Mouse (Mus musculus): ENCODE results near the gene Gm4450.

DNA sequence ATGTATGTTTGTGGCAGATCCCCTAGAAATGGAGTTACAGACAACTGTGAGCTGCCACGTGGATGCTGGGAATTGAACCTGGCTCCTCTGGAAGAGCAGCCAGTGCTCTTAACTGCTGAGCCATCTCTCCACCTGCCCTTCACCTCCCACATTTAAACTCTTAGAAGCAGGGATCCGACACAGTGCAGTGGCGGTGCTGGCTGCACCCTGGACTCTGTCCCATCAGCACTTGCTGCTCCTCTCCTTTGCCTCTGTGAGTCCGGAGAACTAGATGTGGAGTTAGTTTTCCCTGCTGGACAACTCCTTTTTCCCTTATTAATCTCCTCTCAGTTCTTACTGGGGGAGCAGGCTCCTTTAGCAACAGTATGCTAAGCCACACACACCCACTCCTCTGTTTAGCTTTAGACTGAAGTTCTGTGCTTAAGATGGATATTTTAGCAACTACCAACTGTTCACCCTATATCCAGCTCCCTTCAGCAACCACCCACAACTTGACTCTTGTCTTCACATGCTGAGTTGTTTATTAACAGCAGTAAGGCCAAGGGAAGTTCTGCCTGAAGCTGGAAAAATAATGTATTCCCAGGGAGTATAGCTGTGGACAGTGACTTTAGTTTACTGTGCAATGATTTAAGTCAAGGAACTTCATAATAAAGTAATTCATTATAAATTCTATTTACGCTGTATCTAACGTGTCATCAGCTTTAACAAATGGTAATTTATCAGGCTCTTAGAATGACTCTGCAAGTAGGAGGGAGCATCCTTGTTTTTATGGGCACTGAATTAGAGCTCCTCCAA, 37.7 kb downstream of the Gm4450 start:
- no peak for TF ChIP-seq CTCF (conservative IDR thresholded peaks at IDR 0.05; ENCODE audit: low read length)
- no peak for TF ChIP-seq NANOG (IDR thresholded peaks at IDR 0.05; ENCODE audit: borderline replicate concordance, low read length)
- no peak for TF ChIP-seq POU5F1 (IDR thresholded peaks at IDR 0.05; ENCODE audit: borderline replicate concordance, low read length)

Data from E14TG2a.4 (cell line).